Mouse (Mus musculus) testis, postnatal 14 days (tissue): ENCODE data around the gene Gm21209.
"Not testable (repeated sequence)": the region's sequence is repeated elsewhere in the genome, so short reads cannot be mapped to it uniquely, and the experiment has no call there.

ENCODE experiments used
- DNase-seq: peaks from one replicate; pipeline ENCODE4 v3.0.0; 2021; ENCODE audit warnings: low spot score

Gm21209 gene

DNA sequence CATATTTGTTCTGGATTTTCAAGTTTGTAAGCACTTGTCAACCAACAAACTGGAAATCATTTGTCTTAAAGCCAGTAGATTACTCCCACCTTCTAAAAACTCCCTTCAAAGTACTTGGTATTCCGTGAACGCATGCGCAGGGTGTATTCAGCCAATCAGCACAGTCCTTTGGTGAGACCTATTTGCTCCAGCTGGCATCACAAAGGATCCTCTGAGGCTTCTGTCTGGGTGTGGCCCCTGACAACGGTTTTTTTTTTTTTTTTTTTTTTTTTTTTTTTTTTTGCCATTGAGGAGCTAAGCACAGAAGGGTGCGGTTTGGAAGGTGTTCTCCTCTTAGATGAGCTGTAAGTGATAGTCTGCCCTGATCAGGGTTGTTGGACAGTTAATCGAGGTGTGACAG lies at the start of gene Gm21209:
Gm21209 (plus strand) TSS at position 301 of the 400 bp plus-strand sequence.
- not testable (repeated sequence) for DNase-seq
